Mouse (Mus musculus) bone marrow macrophage, adult 2 months (primary cell): ENCODE measurements around the gene Dgkd. TPM values are rescaled to one million over a fixed set of nuclear protein-coding genes. Genes with fewer than 3 reads are reported as not detected.
A peak's percentile ranks its signal among the peaks of the same experiment; 100 is the strongest.

Source experiments
- H3K27ac ChIP-seq: 2 replicates; pipeline ENCODE4 v1.5.1; 2012; ENCODE audit warnings: low read depth, low read length; ENCODE audit not compliant: insufficient read depth
- H3K4me1 ChIP-seq: 2 replicates; pipeline ENCODE4 v1.6.1; 2012; ENCODE audit warnings: low read length; ENCODE audit not compliant: control insufficient read depth, insufficient read depth
- H3K4me3 ChIP-seq: 2 replicates; pipeline ENCODE4 v1.5.1; 2012; ENCODE audit warnings: mild to moderate bottlenecking, low read length, moderate library complexity; ENCODE audit not compliant: insufficient read depth
- CTCF ChIP-seq: IDR thresholded peaks from 2 replicates; pipeline ENCODE4 v1.5.1; 2012; ENCODE audit warnings: low read depth, mild to moderate bottlenecking, low read length, moderate library complexity
- POLR2A ChIP-seq: IDR thresholded peaks from 2 replicates; pipeline ENCODE4 v1.6.1; 2012; ENCODE audit warnings: mild to moderate bottlenecking, low read depth, low read length, borderline replicate concordance
- polyA plus RNA-seq: library from polyadenylated mRNA; stranded (reverse); fragments of >200 nt; gene quantifications from 2 replicates; pipeline ENCODE4 v1.2.4, GENCODE M21; 2012; ENCODE audit not compliant: missing spikeins, insufficient read depth, insufficient read length

Dgkd gene
- polyA plus RNA-seq, 1 experiment, result 100 TPM

DNA sequence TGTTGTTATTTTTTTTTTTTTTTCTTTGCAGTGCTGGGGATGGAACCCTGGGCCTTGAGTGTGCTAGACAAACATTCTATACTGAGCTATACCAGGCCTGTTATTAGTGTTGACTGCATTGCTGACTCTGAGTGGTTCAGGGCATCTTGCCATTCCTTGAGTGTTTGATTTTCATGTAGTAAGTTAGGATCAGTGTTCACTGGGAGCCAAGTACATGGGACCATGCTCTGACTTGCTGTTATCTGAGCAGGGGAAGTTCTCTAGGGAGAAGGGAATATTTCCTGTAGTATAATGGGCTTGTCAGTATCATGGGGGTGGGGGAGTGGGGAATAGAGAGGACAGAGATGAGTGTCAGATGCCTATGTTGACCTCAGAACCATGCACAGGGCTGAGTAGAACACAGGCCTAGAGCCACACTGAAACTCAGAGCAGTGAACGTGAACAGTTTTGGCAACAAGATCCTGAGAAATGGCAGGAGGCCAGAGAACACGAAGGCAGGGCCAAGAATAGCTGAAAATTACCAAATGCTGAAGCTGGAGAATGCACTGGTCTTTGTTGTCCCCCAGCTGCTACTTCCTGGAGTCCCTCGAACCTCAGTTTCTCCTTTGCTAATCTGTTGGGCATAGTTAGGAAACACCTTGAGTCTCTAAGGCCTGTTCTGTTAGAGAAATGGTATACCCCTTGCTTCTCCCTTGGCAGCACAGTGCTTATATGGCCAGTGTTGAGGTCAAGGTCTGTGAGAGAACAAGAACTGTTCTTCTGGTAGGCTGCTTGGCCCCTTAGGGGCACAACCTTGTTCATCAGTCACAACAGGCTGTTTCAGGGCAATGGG, 26.6 kb downstream of the Dgkd start:
- TF ChIP-seq CTCF (no peak), POLR2A (no peak)
- Histone ChIP-seq H3K4me3 (no peak overlapping the region), H3K27ac (0 out of 2 replicates have a peak overlapping the region, but pooled peaks have one; percentile 7), H3K4me1 (peaks cover 54% of the 10 kb centered on the region)

DNA sequence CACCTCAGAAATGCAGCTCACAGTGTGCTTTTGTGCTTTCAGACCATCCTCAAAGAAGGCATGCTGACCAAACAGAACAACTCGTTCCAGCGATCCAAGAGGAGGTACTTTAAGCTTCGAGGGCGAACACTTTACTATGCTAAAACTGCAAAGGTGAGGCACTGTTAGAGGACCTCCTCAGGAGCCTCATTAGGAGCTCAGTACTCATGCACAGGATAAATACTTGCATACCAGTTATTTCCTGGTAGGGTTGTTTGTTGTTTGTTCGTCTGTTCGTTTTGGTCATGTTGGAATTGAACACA, 27.2 kb downstream of the Dgkd start:
- no peak overlapping the region for H3K27ac ChIP-seq
- H3K4me3 ChIP-seq, result no peak overlapping the region
- TF ChIP-seq POLR2A, result no peak
- TF ChIP-seq CTCF, result no peak
- peaks cover 48% of the 10 kb centered on the region for H3K4me1 ChIP-seq

DNA sequence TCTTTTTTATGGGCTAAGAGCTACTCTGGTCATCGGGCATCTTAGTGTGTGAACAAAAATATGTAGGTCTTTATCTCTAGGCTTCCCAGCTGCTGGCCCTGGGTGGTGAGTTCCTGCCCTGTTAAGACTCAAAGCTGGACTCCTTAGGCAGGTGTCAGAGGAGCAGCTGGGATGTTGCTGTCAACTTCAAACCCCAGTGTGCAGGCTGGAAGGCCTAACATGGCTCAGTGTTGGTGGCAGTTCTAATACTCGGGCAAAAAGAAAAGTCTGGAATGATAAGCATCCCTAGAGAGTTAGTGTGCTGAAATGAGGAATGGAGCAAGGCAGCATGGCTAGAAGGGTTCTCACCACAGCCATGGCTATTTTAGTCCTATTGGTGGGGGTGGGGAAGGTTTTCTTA, 27.8 kb downstream of the Dgkd start:
- Histone ChIP-seq H3K4me1 (peaks cover 43% of the 10 kb centered on the region), H3K27ac (no peak overlapping the region), H3K4me3 (no peak overlapping the region)
- TF ChIP-seq POLR2A (no peak), CTCF (no peak)

- Histone ChIP-seq H3K4me1 (peaks cover 34% of the 10 kb centered on the region), H3K4me3 (no peak overlapping the region), H3K27ac (no peak overlapping the region)
- TF ChIP-seq POLR2A (no peak), CTCF (no peak)
These were observed 28.6 kb downstream of the Dgkd start for GRCm38 (mm10) chr1:87881726-87882125.

- TF ChIP-seq CTCF (no peak), POLR2A (no peak)
- no peak overlapping the region for H3K4me3 ChIP-seq
- H3K27ac ChIP-seq, result no peak overlapping the region
- peaks cover 30% of the 10 kb centered on the region for H3K4me1 ChIP-seq
These were observed 29.5 kb downstream of the Dgkd start for GRCm38 (mm10) chr1:87882554-87882953.

DNA sequence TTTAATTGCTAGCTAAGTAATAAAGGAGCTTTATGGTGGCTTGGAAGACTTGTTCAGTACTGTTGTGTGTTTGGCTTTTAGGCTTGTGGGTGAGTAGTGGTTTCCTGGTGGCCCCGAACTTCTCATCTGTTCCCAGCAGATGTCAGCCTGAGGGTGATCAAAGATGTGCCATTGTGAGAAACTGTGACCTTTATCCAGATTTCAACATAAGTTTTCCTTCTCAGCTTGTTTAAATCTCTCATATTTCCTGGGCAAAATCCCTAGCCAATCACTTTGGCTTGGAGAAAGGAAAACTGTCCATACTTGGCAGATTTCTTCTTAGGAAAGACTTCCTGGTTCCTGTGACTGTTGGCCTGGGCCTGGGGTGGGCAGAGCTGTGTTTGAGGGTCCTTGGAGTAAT, 37.9 kb downstream of the Dgkd start:
- Histone ChIP-seq H3K27ac (no peak overlapping the region), H3K4me1 (peaks cover 37% of the 10 kb centered on the region), H3K4me3 (no peak overlapping the region)
- TF ChIP-seq CTCF, result no peak
- no peak for TF ChIP-seq POLR2A

- H3K4me1 ChIP-seq, result peaks cover 39% of the 10 kb centered on the region
These were observed 38.5 kb downstream of the Dgkd start for GRCm38 (mm10) chr1:87891634-87892033.

GRCm38 (mm10) chr1:87892499-87892898, 39.4 kb downstream of the Dgkd start:
- peak overlapping the region; percentile 43 for H3K27ac ChIP-seq
- peaks cover 43% of the 10 kb centered on the region for H3K4me1 ChIP-seq
- H3K4me3 ChIP-seq, result no peak overlapping the region
- TF ChIP-seq CTCF (no peak), POLR2A (no peak)

More at GRCm38 (mm10) chr1:87891634-87892033, 38.5 kb downstream of the Dgkd start:
- no peak for TF ChIP-seq POLR2A
- TF ChIP-seq CTCF, result no peak
- Histone ChIP-seq H3K27ac (no peak overlapping the region), H3K4me3 (no peak overlapping the region)

GRCm38 (mm10) chr1:87893414-87893813, 40.3 kb downstream of the Dgkd start:
- no peak overlapping the region for H3K27ac ChIP-seq
- no peak overlapping the region for H3K4me3 ChIP-seq
- TF ChIP-seq CTCF (no peak), POLR2A (no peak)
- H3K4me1 ChIP-seq, result peaks cover 46% of the 10 kb centered on the region

- Histone ChIP-seq H3K4me1 (peaks cover 58% of the 10 kb centered on the region), H3K27ac (no peak overlapping the region)
- no peak for TF ChIP-seq CTCF
- TF ChIP-seq POLR2A, result no peak
These were observed 43.8 kb downstream of the Dgkd start for GRCm38 (mm10) chr1:87896921-87897320.

More at GRCm38 (mm10) chr1:87896921-87897320, 43.8 kb downstream of the Dgkd start:
- no peak overlapping the region for H3K4me3 ChIP-seq
